Mouse (Mus musculus) forebrain, embryonic 15.5 days (tissue): ENCODE measurements around the gene 4931440F15Rik. TPM values are rescaled to one million over a fixed set of nuclear protein-coding genes. Genes with fewer than 3 reads are reported as not detected.

ENCODE experiments used
- polyA plus RNA-seq: library from polyadenylated mRNA; unstranded; fragments of >200 nt; fragmentation: Nextera tagmentation; extraction: Ambion mirVana; gene quantifications from 2 replicates; pipeline ENCODE4 v1.2.1, GENCODE M21; 2015

4931440F15Rik gene
- polyA plus RNA-seq, 1 experiment from 2014 or later, result 0.37 TPM

Other genes with a start within 250 kb of the 4931440F15Rik start
- 131 and 140 TPM in 2 replicates for gene Rtn4, start 132.7 kb downstream of the 4931440F15Rik start, polyA plus RNA-seq
- gene Eml6, start 200.4 kb upstream of the 4931440F15Rik start, polyA plus RNA-seq, result 2.9 and 3.6 TPM in 2 replicates